Mouse (Mus musculus) left cerebral cortex, adult 2 months (tissue): ENCODE data around the gene Lbr. TPM values are rescaled to one million over a fixed set of nuclear protein-coding genes. Genes with fewer than 3 reads are reported as not detected.
"Not testable (repeated sequence)": the region's sequence is repeated elsewhere in the genome, so short reads cannot be mapped to it uniquely, and the experiment has no call there.

Experiments used
- DNase-seq, 2 experiments: peaks; one replicate each; pipeline ENCODE4 v3.0.0; 2021 to 2022; ENCODE audit warnings: low spot score in 2 of 2, mixed read lengths in 1 of 2; ENCODE audit errors: extremely low spot score in 1 of 2
- H3K27ac ChIP-seq: fragments of 200-600 bp; 2 replicates; pipeline ENCODE4 v1.8.1; 2022
- H3K4me3 ChIP-seq: fragments of 200-600 bp; 2 replicates; pipeline ENCODE4 v1.8.1; 2022
- CTCF ChIP-seq: fragments of 200-600 bp; IDR thresholded peaks from 2 replicates; pipeline ENCODE4 v1.8.1; 2022; ENCODE audit warnings: antibody characterized with exemption, mild to moderate bottlenecking, moderate library complexity
- intact Hi-C: fragments of 180-260 bp; cut with DNase I; formaldehyde crosslinking; loops from one replicate; pipeline ENCODE4 v1.15.1; 2025
- total RNA-seq, 2 experiments: library from RNA; stranded (reverse); gene quantifications; 2 replicates each; pipeline ENCODE4 v1.2.3; 2021

Lbr gene
- total RNA-seq, 2 experiments from 2014 or later: 12.6 to 15.9 TPM

- DNase-seq: no peak
- Histone ChIP-seq H3K4me3 (no peak overlapping the region), H3K27ac (no peak overlapping the region)
- TF ChIP-seq CTCF: no peak
- intact Hi-C loops: no loop called here
These were observed 16.1 kb downstream of the Lbr start for GRCm38 (mm10) chr1:181826716-181827115.

GRCm38 (mm10) chr1:181811481-181812223 is 31.2 kb downstream of the Lbr start:
- no peak for DNase-seq
- TF ChIP-seq CTCF: no peak
- Histone ChIP-seq H3K27ac (no peak overlapping the region), H3K4me3 (no peak overlapping the region)
- intact Hi-C loops: no loop called here

- DNase-seq: no peak
- no peak for TF ChIP-seq CTCF
- Histone ChIP-seq H3K4me3 (no peak overlapping the region), H3K27ac (no peak overlapping the region)
- intact Hi-C loops: no loop called here
These were observed 42.2 kb downstream of the Lbr start for GRCm38 (mm10) chr1:181800667-181801066.

GRCm38 (mm10) chr1:181799911-181800310 is 42.9 kb downstream of the Lbr start:
- intact Hi-C loops: no loop called here
- no peak overlapping the region for H3K27ac ChIP-seq
- no peak for TF ChIP-seq CTCF
- no peak overlapping the region for H3K4me3 ChIP-seq
- DNase-seq: no peak

GRCm38 (mm10) chr1:181793541-181793940 is 49.3 kb downstream of the Lbr start:
- H3K27ac ChIP-seq: no peak overlapping the region
- peak in 1 of 2 experiments; percentile 15 for DNase-seq
- no peak for TF ChIP-seq CTCF
- intact Hi-C loops: no loop called here
- no peak overlapping the region for H3K4me3 ChIP-seq

- Histone ChIP-seq H3K4me3 (no peak overlapping the region), H3K27ac (no peak overlapping the region)
- intact Hi-C loops: no loop called here
- no peak for TF ChIP-seq CTCF
- no peak for DNase-seq
These were observed 52.9 kb downstream of the Lbr start for GRCm38 (mm10) chr1:181789952-181790351.

GRCm38 (mm10) chr1:181782600-181782999 is 60.2 kb downstream of the Lbr start:
- DNase-seq, intact Hi-C loops: not testable (repeated sequence)

GRCm38 (mm10) chr1:181776541-181776940 is 66.3 kb downstream of the Lbr start:
- no peak for TF ChIP-seq CTCF
- Histone ChIP-seq H3K4me3 (no peak overlapping the region), H3K27ac (no peak overlapping the region)
- intact Hi-C loops: no loop called here
- DNase-seq: no peak

More at GRCm38 (mm10) chr1:181782600-181782999, 60.2 kb downstream of the Lbr start:
- TF ChIP-seq CTCF: peak; percentile 20; the same call in 1 of the 2 replicates
- H3K4me3 ChIP-seq, H3K27ac ChIP-seq: not testable (repeated sequence)

- H3K4me3 ChIP-seq: no peak overlapping the region
- no peak for DNase-seq
- no peak for TF ChIP-seq CTCF
- intact Hi-C loops: no loop called here
- H3K27ac ChIP-seq: no peak overlapping the region
These were observed 71.0 kb downstream of the Lbr start for GRCm38 (mm10) chr1:181771871-181772270.

- no peak for DNase-seq
- TF ChIP-seq CTCF: peak; percentile 65
- no peak overlapping the region for H3K4me3 ChIP-seq
- no peak overlapping the region for H3K27ac ChIP-seq
- intact Hi-C loops: no loop called here
These were observed 73.5 kb downstream of the Lbr start for GRCm38 (mm10) chr1:181769392-181769791.

Other genes with a start within 250 kb of the Lbr start
- 100 to 1,000 TPM; 161 to 168 TPM for gene Enah, start 176.9 kb upstream of the Lbr start, total RNA-seq